Mouse (Mus musculus): Measurements from ENCODE around the gene Slamf6. TPM values are rescaled to one million over a fixed set of nuclear protein-coding genes. Genes with fewer than 3 reads are reported as not detected.

Slamf6 gene
- polyA plus RNA-seq, 1 experiment from 2014 or later: 0.06 TPM

- TF ChIP-seq CTCF (IDR thresholded peaks at IDR 0.05; ENCODE audit: low read depth) (no peak), EP300 (optimal IDR thresholded peaks at IDR 0.05) (no peak)
- H3K4me2 ChIP-seq (replicated peaks; ENCODE audit: low read depth): no peak overlapping the region
- ATAC-seq (ENCODE audit: low FRiP score, low TSS enrichment) (no peak), DNase-seq (ENCODE audit: low spot score) (no peak)
- no peaks in the 10 kb centered on the region for H3K4me1 ChIP-seq (replicated peaks; ENCODE audit: control insufficient read depth, insufficient read depth)
- no peak overlapping the region for H3K9ac ChIP-seq (ENCODE audit: low read length)
- no peaks in the 10 kb centered on the region for H3K36me3 ChIP-seq (ENCODE audit: control insufficient read depth, insufficient read depth, low read length)
- H3K27me3 ChIP-seq (ENCODE audit: control insufficient read depth, insufficient read depth, low read length): no peaks in the 10 kb centered on the region
- no peak overlapping the region for H3K27ac ChIP-seq (replicated peaks)
- no peaks in the 10 kb centered on the region for H3K9me3 ChIP-seq (ENCODE audit: control insufficient read depth, low read length)
- WGBS: 74% methylated on average over 3 of the region's 3 CpGs
- H3K4me3 ChIP-seq (ENCODE audit: low read depth, low read length): no peak overlapping the region
Measured at GRCm38 (mm10) chr1:171924900-171925299, 7.6 kb downstream of the Slamf6 start.

- WGBS: 36% methylated on average over 3 of the region's 3 CpGs
- no peak overlapping the region for H3K9ac ChIP-seq (ENCODE audit: low read length)
- no peak for DNase-seq (ENCODE audit: low spot score)
- TF ChIP-seq EP300 (optimal IDR thresholded peaks at IDR 0.05) (no peak), CTCF (IDR thresholded peaks at IDR 0.05; ENCODE audit: low read depth) (no peak)
- no peak overlapping the region for H3K4me3 ChIP-seq (ENCODE audit: low read depth, low read length)
- H3K36me3 ChIP-seq (ENCODE audit: control insufficient read depth, insufficient read depth, low read length): no peaks in the 10 kb centered on the region
- no peaks in the 10 kb centered on the region for H3K27me3 ChIP-seq (ENCODE audit: control insufficient read depth, insufficient read depth, low read length)
- no peaks in the 10 kb centered on the region for H3K4me1 ChIP-seq (replicated peaks; ENCODE audit: control insufficient read depth, insufficient read depth)
- H3K4me2 ChIP-seq (replicated peaks; ENCODE audit: low read depth): no peak overlapping the region
- no peak overlapping the region for H3K27ac ChIP-seq (replicated peaks)
- ATAC-seq (ENCODE audit: low FRiP score, low TSS enrichment): no peak
- H3K9me3 ChIP-seq (ENCODE audit: control insufficient read depth, low read length): no peaks in the 10 kb centered on the region
Measured at GRCm38 (mm10) chr1:171933851-171934250, 16.5 kb downstream of the Slamf6 start.

GRCm38 (mm10) chr1:171938952-171939948 lies 21.9 kb downstream of the Slamf6 start:
- H3K27ac ChIP-seq (replicated peaks): no peak overlapping the region
- no peak overlapping the region for H3K4me3 ChIP-seq (ENCODE audit: low read depth, low read length)
- WGBS: 75% methylated on average over 14 of the region's 14 CpGs
- H3K4me2 ChIP-seq (replicated peaks; ENCODE audit: low read depth): no peak overlapping the region
- no peaks in the 10 kb centered on the region for H3K27me3 ChIP-seq (ENCODE audit: control insufficient read depth, insufficient read depth, low read length)
- H3K9me3 ChIP-seq (ENCODE audit: control insufficient read depth, low read length): no peaks in the 10 kb centered on the region
- ATAC-seq (ENCODE audit: low FRiP score, low TSS enrichment) (no peak), DNase-seq (ENCODE audit: low spot score) (no peak)
- H3K9ac ChIP-seq (ENCODE audit: low read length): no peak overlapping the region
- H3K4me1 ChIP-seq (replicated peaks; ENCODE audit: control insufficient read depth, insufficient read depth): no peaks in the 10 kb centered on the region
- no peak for TF ChIP-seq CTCF (IDR thresholded peaks at IDR 0.05; ENCODE audit: low read depth)
- TF ChIP-seq EP300 (optimal IDR thresholded peaks at IDR 0.05): no peak
- no peaks in the 10 kb centered on the region for H3K36me3 ChIP-seq (ENCODE audit: control insufficient read depth, insufficient read depth, low read length)

GRCm38 (mm10) chr1:171940626-171941025 lies 23.3 kb downstream of the Slamf6 start:
- Histone ChIP-seq H3K27ac (replicated peaks) (no peak overlapping the region), H3K27me3 (ENCODE audit: control insufficient read depth, insufficient read depth, low read length) (no peaks in the 10 kb centered on the region), H3K36me3 (ENCODE audit: control insufficient read depth, insufficient read depth, low read length) (no peaks in the 10 kb centered on the region), H3K4me1 (replicated peaks; ENCODE audit: control insufficient read depth, insufficient read depth) (no peaks in the 10 kb centered on the region), H3K9me3 (ENCODE audit: control insufficient read depth, low read length) (no peaks in the 10 kb centered on the region), H3K4me2 (replicated peaks; ENCODE audit: low read depth) (no peak overlapping the region), H3K9ac (ENCODE audit: low read length) (no peak overlapping the region), H3K4me3 (ENCODE audit: low read depth, low read length) (no peak overlapping the region)
- no peak for ATAC-seq (ENCODE audit: low FRiP score, low TSS enrichment)
- TF ChIP-seq CTCF (IDR thresholded peaks at IDR 0.05; ENCODE audit: low read depth): no peak
- TF ChIP-seq EP300 (optimal IDR thresholded peaks at IDR 0.05): no peak
- DNase-seq (ENCODE audit: low spot score): no peak
- WGBS: 77% methylated on average over 6 of the region's 6 CpGs

GRCm38 (mm10) chr1:171946447-171946995 lies 29.2 kb downstream of the Slamf6 start:
- no peaks in the 10 kb centered on the region for H3K4me1 ChIP-seq (replicated peaks; ENCODE audit: control insufficient read depth, insufficient read depth)
- no peaks in the 10 kb centered on the region for H3K36me3 ChIP-seq (ENCODE audit: control insufficient read depth, insufficient read depth, low read length)
- TF ChIP-seq EP300 (optimal IDR thresholded peaks at IDR 0.05): no peak
- TF ChIP-seq CTCF (IDR thresholded peaks at IDR 0.05; ENCODE audit: low read depth): no peak
- no peaks in the 10 kb centered on the region for H3K9me3 ChIP-seq (ENCODE audit: control insufficient read depth, low read length)
- DNase-seq (ENCODE audit: low spot score) (no peak), ATAC-seq (ENCODE audit: low FRiP score, low TSS enrichment) (no peak)
- H3K4me3 ChIP-seq (ENCODE audit: low read depth, low read length): no peak overlapping the region
- H3K27me3 ChIP-seq (ENCODE audit: control insufficient read depth, insufficient read depth, low read length): no peaks in the 10 kb centered on the region
- H3K4me2 ChIP-seq (replicated peaks; ENCODE audit: low read depth): no peak overlapping the region
- no peak overlapping the region for H3K9ac ChIP-seq (ENCODE audit: low read length)
- 66% methylated on average over 6 of the region's 6 CpGs for WGBS
- no peak overlapping the region for H3K27ac ChIP-seq (replicated peaks)
